Mouse (Mus musculus): ENCODE measurements around the gene Slc29a4.
A peak's percentile ranks its signal among the peaks of the same experiment; 100 is the strongest.

Slc29a4 gene

GRCm38 (mm10) chr5:142692248-142692647 lies at the start of gene Slc29a4:
Gene Slc29a4, plus strand, starts transcription at chr5:142692512.
- no peak for DNase-seq (ENCODE audit: low spot score)

GRCm38 (mm10) chr5:142648162-142648561 lies 44.1 kb upstream of the Slc29a4 start:
- no peak for DNase-seq (ENCODE audit: low spot score)

GRCm38 (mm10) chr5:142649460-142650050 lies 42.8 kb upstream of the Slc29a4 start:
- DNase-seq (ENCODE audit: low spot score): no peak

- no peak for DNase-seq (ENCODE audit: low spot score)
Observed at GRCm38 (mm10) chr5:142650390-142650789, 41.9 kb upstream of the Slc29a4 start.

GRCm38 (mm10) chr5:142650794-142651497 lies 41.4 kb upstream of the Slc29a4 start:
- no peak for DNase-seq (ENCODE audit: low spot score)

- no peak for DNase-seq (ENCODE audit: low spot score)
Observed at GRCm38 (mm10) chr5:142652266-142652665, 40.0 kb upstream of the Slc29a4 start.

GRCm38 (mm10) chr5:142660656-142661434 lies 31.5 kb upstream of the Slc29a4 start:
- no peak for DNase-seq (ENCODE audit: low spot score)

GRCm38 (mm10) chr5:142667921-142668320 lies 24.4 kb upstream of the Slc29a4 start:
- no peak for DNase-seq (ENCODE audit: low spot score)

GRCm38 (mm10) chr5:142668556-142669263 lies 23.6 kb upstream of the Slc29a4 start:
- no peak for DNase-seq (ENCODE audit: low spot score)

- no peak for DNase-seq (ENCODE audit: low spot score)
Observed at GRCm38 (mm10) chr5:142669726-142670125, 22.6 kb upstream of the Slc29a4 start.

GRCm38 (mm10) chr5:142673082-142673481 lies 19.2 kb upstream of the Slc29a4 start:
- no peak for DNase-seq (ENCODE audit: low spot score)

GRCm38 (mm10) chr5:142678141-142678571 lies 14.2 kb upstream of the Slc29a4 start:
- DNase-seq (ENCODE audit: low spot score): peak; percentile 77

- no peak for DNase-seq (ENCODE audit: low spot score)
Observed at GRCm38 (mm10) chr5:142679065-142679464, 13.2 kb upstream of the Slc29a4 start.

- DNase-seq (ENCODE audit: low spot score): peak; percentile 28
Observed at GRCm38 (mm10) chr5:142681911-142682310, 10.4 kb upstream of the Slc29a4 start.

GRCm38 (mm10) chr5:142682529-142682928 lies 9.8 kb upstream of the Slc29a4 start:
- no peak for DNase-seq (ENCODE audit: low spot score)

GRCm38 (mm10) chr5:142688866-142689265 lies 3.4 kb upstream of the Slc29a4 start:
- DNase-seq (ENCODE audit: low spot score): no peak

- DNase-seq (ENCODE audit: low spot score): no peak
Observed at GRCm38 (mm10) chr5:142690343-142690742, 2.0 kb upstream of the Slc29a4 start.

- DNase-seq (ENCODE audit: low spot score): no peak
Observed at GRCm38 (mm10) chr5:142692971-142693737, 842 bp downstream of the Slc29a4 start.

GRCm38 (mm10) chr5:142693738-142694430 lies 1.6 kb downstream of the Slc29a4 start:
- DNase-seq (ENCODE audit: low spot score): no peak

- DNase-seq (ENCODE audit: low spot score): no peak
Observed at GRCm38 (mm10) chr5:142694627-142695340, 2.5 kb downstream of the Slc29a4 start.

Measured in ovary, adult 18-20 months (tissue).